ENCODE assay signal across 9 mouse cellular contexts in genomic region chr11:101079746-101080145, GRCm38 (mm10). TPM values are rescaled to one million over a fixed set of nuclear protein-coding genes. Genes with fewer than 3 reads are reported as not detected.
DNase-seq lines count a peak whose midpoint lies in the region; ATAC-seq and TF ChIP-seq lines count a peak whose summit lies in the region.
"Had no signal": no experiment of that assay in that cellular context is flagged by ENCODE, and none has a peak within 500 bp of the region (broad histone marks: within the 10 kb centered on the region; RNA-seq: fewer than 3 reads in every experiment).

No protein-coding gene starts in this region.

- peaks cover 54% of the 10 kb centered on the region for H3K27me3 ChIP-seq in heart, embryonic 13.5 days (replicated peaks)
- peaks cover 2% of the 10 kb centered on the region; the same call in 1 of the 2 replicates for H3K27me3 ChIP-seq in heart, adult 2 months (ENCODE audit: control insufficient read depth, insufficient read depth, low read length)
- 0 out of 2 replicates have a peak, but pooled peaks cover 2% of the 10 kb centered on the region for H3K27me3 ChIP-seq in ES-Bruce4 (ENCODE audit: control insufficient read depth, insufficient read depth, low read length, poor library complexity, severe bottlenecking)
- peaks cover 58% of the 10 kb centered on the region for H3K27me3 ChIP-seq in embryonic facial prominence, embryonic 13.5 days
- H3K27me3 ChIP-seq in liver, embryonic 12.5 days (replicated peaks): peaks cover 55% of the 10 kb centered on the region

- no peak for TF ChIP-seq CTCF in heart, adult 2 months (IDR thresholded peaks at IDR 0.05)
- TF ChIP-seq CTCF in ES-Bruce4 (IDR thresholded peaks at IDR 0.05; ENCODE audit: low read depth, low read length): no peak

- H3K27ac ChIP-seq in heart, embryonic 13.5 days (replicated peaks): no peak overlapping the region
- no peak overlapping the region for H3K27ac ChIP-seq in heart, adult 2 months
- H3K27ac ChIP-seq in ES-Bruce4 (ENCODE audit: insufficient read depth, low read length): no peak overlapping the region
- no peak overlapping the region for H3K27ac ChIP-seq in embryonic facial prominence, embryonic 13.5 days
- no peak overlapping the region for H3K27ac ChIP-seq in liver, embryonic 12.5 days

- 3% methylated on average over 27 of the region's 27 CpGs for WGBS in heart, embryonic 13.5 days
- WGBS in heart, adult 2 months: 32% methylated on average over 27 of the region's 27 CpGs
- WGBS in embryonic facial prominence, embryonic 13.5 days: 2% methylated on average over 27 of the region's 27 CpGs
- WGBS in liver, embryonic 12.5 days (ENCODE audit: insufficient replicate concordance): 8% methylated on average over 27 of the region's 27 CpGs

- peaks cover 28% of the 10 kb centered on the region for H3K4me1 ChIP-seq in heart, embryonic 13.5 days
- peaks cover 7% of the 10 kb centered on the region for H3K4me1 ChIP-seq in heart, adult 2 months (ENCODE audit: control insufficient read depth, insufficient read depth, low read length)
- peaks cover 2% of the 10 kb centered on the region for H3K4me1 ChIP-seq in ES-Bruce4 (ENCODE audit: control insufficient read depth, insufficient read depth, low read length)
- H3K4me1 ChIP-seq in embryonic facial prominence, embryonic 13.5 days: peaks cover 24% of the 10 kb centered on the region
- H3K4me1 ChIP-seq in liver, embryonic 12.5 days: peaks cover 38% of the 10 kb centered on the region

- H3K9ac ChIP-seq in heart, embryonic 13.5 days: peak overlapping the region; percentile 61
- H3K9ac ChIP-seq in heart, adult 2 months (ENCODE audit: low read depth, low read length): no peak overlapping the region
- H3K9ac ChIP-seq in ES-Bruce4 (ENCODE audit: low read depth, poor library complexity, severe bottlenecking): peak overlapping the region; percentile 33
- H3K9ac ChIP-seq in embryonic facial prominence, embryonic 13.5 days: peak overlapping the region; percentile 28; the same call in 1 of the 2 replicates
- no peak overlapping the region for H3K9ac ChIP-seq in liver, embryonic 12.5 days

- peak overlapping the region; percentile 57 for H3K4me2 ChIP-seq in heart, embryonic 13.5 days
- H3K4me2 ChIP-seq in embryonic facial prominence, embryonic 13.5 days: peak overlapping the region; percentile 49
- peak overlapping the region; percentile 46 for H3K4me2 ChIP-seq in liver, embryonic 12.5 days

- intact Hi-C loops in heart, adult 2 months (cut with DNase I): no loop called here

- H3K9me3 ChIP-seq in heart, embryonic 13.5 days: no peaks in the 10 kb centered on the region
- no peaks in the 10 kb centered on the region for H3K9me3 ChIP-seq in ES-Bruce4 (replicated peaks; ENCODE audit: control insufficient read depth, insufficient read depth, low read length, poor library complexity, severe bottlenecking)
- H3K9me3 ChIP-seq in embryonic facial prominence, embryonic 13.5 days: no peaks in the 10 kb centered on the region
- no peaks in the 10 kb centered on the region for H3K9me3 ChIP-seq in liver, embryonic 12.5 days (replicated peaks)

- ATAC-seq in heart, embryonic 13.5 days (ENCODE audit: extremely low read depth, insufficient number of reproducible peaks, low FRiP score, low TSS enrichment): no peak
- ATAC-seq in embryonic facial prominence, embryonic 13.5 days (ENCODE audit: insufficient number of reproducible peaks, insufficient read depth, low FRiP score, low TSS enrichment, low read depth): no peak
- ATAC-seq in liver, embryonic 12.5 days: no peak

- no peaks in the 10 kb centered on the region for H3K79me2 ChIP-seq in heart, adult 2 months (replicated peaks; ENCODE audit: control insufficient read depth, insufficient read depth, low read length)

- TF ChIP-seq EP300 in heart, adult 2 months (IDR thresholded peaks at IDR 0.05; ENCODE audit: insufficient read depth, low read depth, low read length): no peak
- TF ChIP-seq EP300 in ES-Bruce4 (IDR thresholded peaks at IDR 0.05; ENCODE audit: insufficient read depth, low read depth, low read length): no peak

- TF ChIP-seq POLR2A in heart, adult 2 months (IDR thresholded peaks at IDR 0.05; ENCODE audit: insufficient read depth, low read depth, low read length): no peak
- TF ChIP-seq POLR2A in ES-Bruce4 (IDR thresholded peaks at IDR 0.05; ENCODE audit: insufficient read depth, low read length): no peak

- H3K4me3 ChIP-seq in heart, embryonic 13.5 days: peak overlapping the region; percentile 35
- no peak overlapping the region for H3K4me3 ChIP-seq in heart, adult 2 months
- peak overlapping the region; percentile 60 for H3K4me3 ChIP-seq in ES-Bruce4 (ENCODE audit: low read depth, low read length)
- peak overlapping the region; percentile 24 for H3K4me3 ChIP-seq in embryonic facial prominence, embryonic 13.5 days
- H3K4me3 ChIP-seq in liver, embryonic 12.5 days: peak overlapping the region; percentile 13; the same call in 1 of the 2 replicates

- peaks cover 13% of the 10 kb centered on the region; the same call in 1 of the 2 replicates for H3K36me3 ChIP-seq in heart, embryonic 13.5 days
- H3K36me3 ChIP-seq in heart, adult 2 months (ENCODE audit: control insufficient read depth, insufficient read depth, low read length): no peaks in the 10 kb centered on the region
- H3K36me3 ChIP-seq in ES-Bruce4 (ENCODE audit: control insufficient read depth, insufficient read depth, low read length, poor library complexity, severe bottlenecking): no peaks in the 10 kb centered on the region
- peaks cover 3% of the 10 kb centered on the region; the same call in 1 of the 2 replicates for H3K36me3 ChIP-seq in embryonic facial prominence, embryonic 13.5 days
- H3K36me3 ChIP-seq in liver, embryonic 12.5 days: peaks cover 2% of the 10 kb centered on the region

- DNase-seq in heart, adult 2 months: no peak
- no peak for DNase-seq in urinary bladder, adult 2 months (ENCODE audit: low spot score)
- DNase-seq in frontal cortex, postnatal 25 days (ENCODE audit: low spot score in 2 of 2): no peak
- DNase-seq in layer of hippocampus, adult 11-12 months (ENCODE audit: low spot score): no peak
- DNase-seq: cerebellum, adult 2 months had no signal

RNA-seq across cellular contexts. Expression of gene Hsd17b1, which starts 1.5 kb away (rescaled TPM):
- polyA plus RNA-seq in heart, embryonic 13.5 days (2015; fragmentation: Nextera tagmentation; extraction: Ambion mirVana): 0.14 and 0.17 TPM in 2 replicates
- total RNA-seq in heart, adult 2 months (2021): under 1 TPM; 0.47 to 0.70 TPM
- polyA plus RNA-seq in heart, adult 2 months (2012; rRNA removed): 0.32 and 0.55 TPM in 2 replicates
- polyA plus RNA-seq in ES-Bruce4 (2011; ENCODE audit: insufficient read depth, insufficient read length, low read depth, missing spikeins): 1.0 TPM in 1 of 2 replicates, not detected in the other
- 0.15 TPM in 1 of 2 replicates, not detected in the other for polyA plus RNA-seq in embryonic facial prominence, embryonic 13.5 days (2015; fragmentation: Nextera tagmentation; extraction: Ambion mirVana)
- polyA plus RNA-seq in liver, embryonic 12.5 days (2016; fragmentation: Nextera tagmentation; extraction: Ambion mirVana): 0.08 TPM in 1 of 2 replicates, not detected in the other
- polyA plus RNA-seq in urinary bladder, adult 2 months (2012; rRNA removed): 0.56 and 0.57 TPM in 2 replicates

RNA-seq across cellular contexts. Expression of gene Coasy, which starts 2.6 kb away (rescaled TPM):
- polyA plus RNA-seq in heart, embryonic 13.5 days (2015; fragmentation: Nextera tagmentation; extraction: Ambion mirVana): 26.8 and 28.4 TPM in 2 replicates
- 10 to 100 TPM; 15.8 to 17.5 TPM for total RNA-seq in heart, adult 2 months (2021)
- polyA plus RNA-seq in heart, adult 2 months (2012; rRNA removed): 22.1 and 24.6 TPM in 2 replicates
- polyA plus RNA-seq in ES-Bruce4 (2011; ENCODE audit: insufficient read depth, insufficient read length, low read depth, missing spikeins): 21.7 and 24.5 TPM in 2 replicates
- 40.8 and 43.8 TPM in 2 replicates for polyA plus RNA-seq in embryonic facial prominence, embryonic 13.5 days (2015; fragmentation: Nextera tagmentation; extraction: Ambion mirVana)
- 26.4 and 28.5 TPM in 2 replicates for polyA plus RNA-seq in liver, embryonic 12.5 days (2016; fragmentation: Nextera tagmentation; extraction: Ambion mirVana)
- 25.8 and 38.8 TPM in 2 replicates for polyA plus RNA-seq in urinary bladder, adult 2 months (2012; rRNA removed)

RNA-seq across cellular contexts. Expression of gene Mlx, which starts 7.3 kb away (rescaled TPM):
- polyA plus RNA-seq in heart, embryonic 13.5 days (2015; fragmentation: Nextera tagmentation; extraction: Ambion mirVana): 36.3 and 41.6 TPM in 2 replicates
- total RNA-seq in heart, adult 2 months (2021): 10 to 100 TPM; 18.1 to 21.3 TPM
- polyA plus RNA-seq in heart, adult 2 months (2012; rRNA removed): 23.0 and 45.2 TPM in 2 replicates
- polyA plus RNA-seq in ES-Bruce4 (2011; ENCODE audit: insufficient read depth, insufficient read length, low read depth, missing spikeins): 40.5 and 44.8 TPM in 2 replicates
- 46.8 and 50.9 TPM in 2 replicates for polyA plus RNA-seq in embryonic facial prominence, embryonic 13.5 days (2015; fragmentation: Nextera tagmentation; extraction: Ambion mirVana)
- 34.9 and 35.7 TPM in 2 replicates for polyA plus RNA-seq in liver, embryonic 12.5 days (2016; fragmentation: Nextera tagmentation; extraction: Ambion mirVana)
- polyA plus RNA-seq in urinary bladder, adult 2 months (2012; rRNA removed): 34.1 and 38.0 TPM in 2 replicates

RNA-seq across cellular contexts. Expression of gene Naglu, which starts 9.9 kb away (rescaled TPM):
- polyA plus RNA-seq in heart, embryonic 13.5 days (2015; fragmentation: Nextera tagmentation; extraction: Ambion mirVana): 13.5 and 13.7 TPM in 2 replicates
- total RNA-seq in heart, adult 2 months (2021): 1 to 10 TPM; 7.4 to 8.3 TPM
- polyA plus RNA-seq in heart, adult 2 months (2012; rRNA removed): 11.0 and 14.3 TPM in 2 replicates
- 7.3 and 7.9 TPM in 2 replicates for polyA plus RNA-seq in ES-Bruce4 (2011; ENCODE audit: insufficient read depth, insufficient read length, low read depth, missing spikeins)
- 8.7 and 9.0 TPM in 2 replicates for polyA plus RNA-seq in embryonic facial prominence, embryonic 13.5 days (2015; fragmentation: Nextera tagmentation; extraction: Ambion mirVana)
- 6.3 and 7.0 TPM in 2 replicates for polyA plus RNA-seq in liver, embryonic 12.5 days (2016; fragmentation: Nextera tagmentation; extraction: Ambion mirVana)
- 27.2 and 29.0 TPM in 2 replicates for polyA plus RNA-seq in urinary bladder, adult 2 months (2012; rRNA removed)

RNA-seq across cellular contexts. Expression of gene Psmc3ip, which starts 15.5 kb away (rescaled TPM):
- polyA plus RNA-seq in heart, embryonic 13.5 days (2015; fragmentation: Nextera tagmentation; extraction: Ambion mirVana): 21.4 and 26.6 TPM in 2 replicates
- total RNA-seq in heart, adult 2 months (2021): 1 to 10 TPM; 1.6 to 2.7 TPM
- polyA plus RNA-seq in heart, adult 2 months (2012; rRNA removed): 1.1 and 1.3 TPM in 2 replicates
- polyA plus RNA-seq in ES-Bruce4 (2011; ENCODE audit: insufficient read depth, insufficient read length, low read depth, missing spikeins): 35.1 and 35.3 TPM in 2 replicates
- 43.5 and 46.1 TPM in 2 replicates for polyA plus RNA-seq in embryonic facial prominence, embryonic 13.5 days (2015; fragmentation: Nextera tagmentation; extraction: Ambion mirVana)
- 28.2 and 28.3 TPM in 2 replicates for polyA plus RNA-seq in liver, embryonic 12.5 days (2016; fragmentation: Nextera tagmentation; extraction: Ambion mirVana)
- 7.1 and 7.9 TPM in 2 replicates for polyA plus RNA-seq in urinary bladder, adult 2 months (2012; rRNA removed)

Comparison
In these comparisons a context has a peak if more than half of its experiments do, and no peak if none do; other contexts are left out.
1. H3K9ac ChIP-seq: peak in heart, embryonic 13.5 days (single experiment), ES-Bruce4 (single experiment) and embryonic facial prominence, embryonic 13.5 days (single experiment); none in heart, adult 2 months (single experiment) and liver, embryonic 12.5 days (single experiment).
2. Peak in every context shown above with its lines, with median percentiles within 50 percentile points of each other: H3K4me2 ChIP-seq.